ENCODE assay signal across 15 mouse cellular contexts in genomic region chr9:71493771-71494170, GRCm38 (mm10).
"Had no signal": no experiment of that assay in that cellular context is flagged by ENCODE, and none has a peak within 500 bp of the region (broad histone marks: within the 10 kb centered on the region; RNA-seq: fewer than 3 reads in every experiment).

No protein-coding gene starts in this region.

- H3K4me1 ChIP-seq: liver, embryonic 13.5 days; midbrain, embryonic 15.5 days had no signal

- H3K27ac ChIP-seq: liver, embryonic 13.5 days; midbrain, embryonic 12.5 days; midbrain, embryonic 15.5 days; neural tube, embryonic 13.5 days had no signal

- H3K4me2 ChIP-seq: liver, embryonic 13.5 days; midbrain, embryonic 12.5 days; midbrain, embryonic 15.5 days; neural tube, embryonic 13.5 days had no signal

- DNase-seq: kidney, adult 18-20 months; kidney, adult 9 months; kidney, postnatal 36 days; layer of hippocampus, adult 9-11 months; liver, embryonic 13.5 days; lung, adult 2 months; lung, postnatal 14 days; lung, postnatal 4 days; thymus, adult 2 months; thymus, postnatal 14 days had no signal

- H3K27me3 ChIP-seq: liver, embryonic 13.5 days; midbrain, embryonic 15.5 days; neural tube, embryonic 13.5 days had no signal

- H3K9me3 ChIP-seq: liver, embryonic 13.5 days; midbrain, embryonic 12.5 days; midbrain, embryonic 15.5 days; neural tube, embryonic 13.5 days had no signal

- H3K9ac ChIP-seq: liver, embryonic 13.5 days; midbrain, embryonic 12.5 days; midbrain, embryonic 15.5 days; neural tube, embryonic 13.5 days had no signal

- ATAC-seq: intestine, embryonic 16.5 days; midbrain, embryonic 15.5 days had no signal

- H3K4me3 ChIP-seq: liver, embryonic 13.5 days; midbrain, embryonic 12.5 days; midbrain, embryonic 15.5 days; myocyte; neural tube, embryonic 13.5 days had no signal

- H3K36me3 ChIP-seq: liver, embryonic 13.5 days; midbrain, embryonic 12.5 days; midbrain, embryonic 15.5 days; neural tube, embryonic 13.5 days had no signal
